Mouse (Mus musculus) liver, embryonic 14.5 days (tissue): Measurements from ENCODE around the gene Dab2ip.

Source experiments
- CTCF ChIP-seq: IDR thresholded peaks from 2 replicates; pipeline ENCODE4 v1.5.1; 2016; ENCODE audit warnings: antibody characterized with exemption, low read depth, control low read depth
- EP300 ChIP-seq: IDR thresholded peaks from 2 replicates; pipeline ENCODE4 v1.6.1; 2016; ENCODE audit warnings: antibody characterized with exemption, low read depth

DNA sequence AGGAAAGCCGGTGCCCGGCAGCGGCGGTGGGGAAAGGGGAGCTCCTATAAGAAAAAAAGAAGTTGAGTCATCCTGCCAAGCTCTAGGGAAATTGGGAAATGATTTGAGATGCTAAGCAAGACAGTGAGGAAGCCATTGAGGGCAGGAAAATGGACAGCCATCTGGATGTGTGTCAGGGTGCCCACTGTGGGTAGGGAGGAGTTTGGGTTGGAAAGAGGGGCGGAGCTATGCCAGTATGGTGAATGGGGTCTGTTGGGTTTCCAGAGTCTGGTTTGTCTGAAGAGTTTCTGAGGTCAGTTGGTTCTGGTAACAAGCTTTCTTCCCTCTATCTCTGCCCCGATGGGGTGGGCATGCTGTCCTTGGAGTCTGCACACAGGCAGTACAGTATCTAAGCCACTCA is 165.2 kb downstream of the Dab2ip start:
- TF ChIP-seq CTCF (no peak), EP300 (no peak)
